Mouse (Mus musculus) forebrain, embryonic 10.5 days (tissue): ENCODE measurements around the gene Cubn. TPM values are rescaled to one million over a fixed set of nuclear protein-coding genes. Genes with fewer than 3 reads are reported as not detected.

ENCODE experiments used
- DNase-seq: peaks from one replicate; pipeline ENCODE4 v3.0.0-alpha.2; 2017; ENCODE audit warnings: low spot score; ENCODE audit errors: extremely low spot score
- H3K27ac ChIP-seq: fragments of 300-500 bp; sonication (generic); 2 replicates; pipeline ENCODE4 v1.5.1; 2016; ENCODE audit warnings: mild to moderate bottlenecking
- H3K27me3 ChIP-seq: fragments of 300-500 bp; sonication (generic); 2 replicates; pipeline ENCODE4 v1.6.1; 2016; ENCODE audit warnings: mild to moderate bottlenecking; ENCODE audit not compliant: poor library complexity, severe bottlenecking
- H3K36me3 ChIP-seq: fragments of 300-500 bp; sonication (generic); replicated peaks from 2 replicates; pipeline ENCODE4 v1.6.1; 2016; ENCODE audit warnings: mild to moderate bottlenecking, moderate library complexity
- H3K4me1 ChIP-seq: fragments of 300-500 bp; sonication (generic); 2 replicates; pipeline ENCODE4 v1.6.1; 2016
- H3K4me3 ChIP-seq: fragments of 300-500 bp; sonication (generic); 2 replicates; pipeline ENCODE4 v1.5.1; 2016; ENCODE audit warnings: mild to moderate bottlenecking, moderate library complexity
- H3K9me3 ChIP-seq: fragments of 300-500 bp; sonication (generic); 2 replicates; pipeline ENCODE4 v1.6.1; 2016; ENCODE audit warnings: mild to moderate bottlenecking, moderate library complexity
- WGBS: fragments of 180-500 bp; shearing (Covaris S2); methylation state at CpG from one replicate; pipeline ENCODE4 v1.1.7; 2016; 5-methylcytosine and 5-hydroxymethylcytosine counted together
- polyA plus RNA-seq: library from polyadenylated mRNA; unstranded; fragments of >200 nt; fragmentation: Nextera tagmentation; extraction: Ambion mirVana; gene quantifications from 2 replicates; pipeline ENCODE4 v1.2.1, GENCODE M21; 2016

The Cubn gene
- polyA plus RNA-seq, 1 experiment from 2014 or later, result 0.40 TPM

DNA sequence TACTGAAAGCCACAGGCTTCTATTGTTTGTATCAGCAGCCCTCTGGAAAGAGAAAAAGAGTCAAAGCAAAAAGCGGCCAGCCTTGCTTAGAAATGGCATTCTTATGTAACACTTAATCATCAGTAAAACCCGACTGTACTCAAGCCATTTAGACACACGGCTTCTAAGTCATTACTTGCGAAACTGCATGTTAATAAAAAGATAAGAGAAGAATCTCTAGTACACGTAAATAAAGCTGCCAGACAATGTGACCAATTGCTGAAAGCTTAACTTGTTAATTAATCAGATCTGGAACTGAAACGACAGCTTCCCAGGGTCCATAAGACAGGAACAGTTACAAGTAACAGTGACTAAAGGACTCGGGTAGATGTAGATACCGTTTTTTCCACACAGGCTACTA lies 30.5 kb upstream of the Cubn start:
- no peak for DNase-seq
- 64% methylated on average over 8 of the region's 8 CpGs for WGBS
- Histone ChIP-seq H3K27me3 (no peaks in the 10 kb centered on the region), H3K27ac (no peak overlapping the region), H3K4me1 (peaks cover 17% of the 10 kb centered on the region), H3K9me3 (no peaks in the 10 kb centered on the region), H3K4me3 (no peak overlapping the region), H3K36me3 (peaks cover 5% of the 10 kb centered on the region; the same call in 1 of the 2 replicates)

DNA sequence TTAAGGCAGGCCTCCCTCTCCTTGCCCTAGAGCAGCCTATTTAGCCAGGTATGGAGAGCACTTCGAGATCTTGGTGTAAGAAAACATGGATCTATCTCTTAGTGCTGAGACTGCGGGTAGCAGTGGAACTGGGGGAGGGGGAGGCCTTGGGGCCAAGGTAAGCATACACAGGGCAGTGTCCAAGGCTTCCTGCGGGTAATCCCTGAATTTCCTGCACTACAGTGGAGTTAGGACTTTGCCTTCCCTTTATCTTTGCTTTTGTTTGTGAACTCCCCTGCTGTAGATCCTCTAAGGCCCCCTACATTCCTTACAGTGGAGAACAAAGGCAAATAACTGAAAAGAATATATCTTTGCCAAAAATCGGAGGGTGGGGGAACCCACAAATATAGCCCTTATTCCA lies 23.3 kb upstream of the Cubn start:
- H3K36me3 ChIP-seq, result peaks cover 5% of the 10 kb centered on the region; the same call in 1 of the 2 replicates
- no peaks in the 10 kb centered on the region for H3K9me3 ChIP-seq
- no peaks in the 10 kb centered on the region for H3K27me3 ChIP-seq
- H3K4me3 ChIP-seq, result no peak overlapping the region
- DNase-seq, result no peak
- H3K27ac ChIP-seq, result peak overlapping the region; percentile 60; the same call in 1 of the 2 replicates
- H3K4me1 ChIP-seq, result peaks cover 16% of the 10 kb centered on the region
- WGBS, result 36% methylated on average over 4 of the region's 4 CpGs

- Histone ChIP-seq H3K4me1 (peaks cover 18% of the 10 kb centered on the region), H3K9me3 (no peaks in the 10 kb centered on the region), H3K4me3 (no peak overlapping the region), H3K27ac (no peak overlapping the region), H3K27me3 (no peaks in the 10 kb centered on the region), H3K36me3 (no peaks in the 10 kb centered on the region)
- DNase-seq, result no peak
- 94% methylated on average over 2 of the region's 2 CpGs for WGBS
Measured at GRCm38 (mm10) chr2:13502717-13503116, 11.1 kb upstream of the Cubn start.

DNA sequence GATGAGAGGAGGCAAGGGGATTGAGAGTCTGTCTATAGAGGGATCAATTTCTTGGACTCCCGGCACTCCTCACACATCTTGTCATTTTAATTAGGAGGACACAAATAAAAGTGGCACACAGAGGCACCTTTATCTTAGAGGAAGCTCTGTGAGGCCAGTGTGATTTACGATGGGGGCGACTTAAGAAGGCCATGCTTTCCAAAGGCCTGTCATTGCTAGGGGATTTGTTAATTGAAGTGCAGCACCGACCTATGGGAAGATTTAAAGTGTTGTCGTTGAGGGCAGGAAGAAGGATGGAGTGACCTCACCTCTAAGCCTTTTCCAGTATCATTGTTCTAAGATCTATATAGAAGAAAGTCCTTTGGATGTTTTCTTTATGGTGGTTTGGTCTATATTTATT lies 9.9 kb upstream of the Cubn start:
- DNase-seq, result no peak
- WGBS, result 33% methylated on average over 5 of the region's 5 CpGs
- Histone ChIP-seq H3K27me3 (no peaks in the 10 kb centered on the region), H3K4me1 (peaks cover 22% of the 10 kb centered on the region), H3K4me3 (no peak overlapping the region), H3K27ac (no peak overlapping the region), H3K36me3 (no peaks in the 10 kb centered on the region), H3K9me3 (no peaks in the 10 kb centered on the region)

DNA sequence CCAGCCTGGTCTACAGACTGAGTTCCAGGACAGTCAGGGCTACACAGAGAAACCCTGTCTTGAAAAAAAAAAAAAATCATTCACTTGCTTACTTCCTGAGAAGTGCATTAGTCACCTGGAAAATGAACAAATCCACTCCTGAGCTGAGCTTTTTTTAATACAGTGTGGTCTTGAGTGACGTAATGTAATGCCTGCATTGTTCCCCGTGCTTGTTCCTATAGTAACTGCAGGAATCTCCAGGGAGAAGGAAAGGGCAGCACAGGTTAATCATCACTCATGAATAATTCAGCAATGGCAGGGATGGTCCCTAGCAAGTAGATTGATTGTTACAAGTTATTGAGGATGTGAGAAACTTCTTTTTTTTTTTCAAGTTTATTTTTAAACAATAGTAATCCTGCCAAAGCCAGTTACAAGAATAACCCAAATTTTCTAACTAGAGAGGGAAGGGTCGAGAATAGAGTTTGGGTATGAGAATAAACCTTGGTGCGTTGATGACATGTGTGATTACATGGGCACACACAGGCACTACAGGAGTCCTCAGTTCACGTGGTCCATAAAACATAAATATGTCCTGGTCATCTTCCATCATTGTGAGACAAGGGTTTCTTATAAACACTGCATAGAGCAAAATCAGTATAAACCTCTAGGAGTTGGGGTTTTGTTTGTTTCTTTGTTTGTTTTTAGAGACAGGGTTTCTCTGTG lies 8.8 kb upstream of the Cubn start:
- 69% methylated on average over 5 of the region's 5 CpGs for WGBS
- DNase-seq, result no peak
- no peaks in the 10 kb centered on the region for H3K27me3 ChIP-seq
- peak overlapping the region; percentile 53; the same call in 1 of the 2 replicates for H3K27ac ChIP-seq
- no peak overlapping the region for H3K4me3 ChIP-seq
- peaks cover 22% of the 10 kb centered on the region for H3K4me1 ChIP-seq
- H3K36me3 ChIP-seq, result no peaks in the 10 kb centered on the region
- H3K9me3 ChIP-seq, result no peaks in the 10 kb centered on the region

DNA sequence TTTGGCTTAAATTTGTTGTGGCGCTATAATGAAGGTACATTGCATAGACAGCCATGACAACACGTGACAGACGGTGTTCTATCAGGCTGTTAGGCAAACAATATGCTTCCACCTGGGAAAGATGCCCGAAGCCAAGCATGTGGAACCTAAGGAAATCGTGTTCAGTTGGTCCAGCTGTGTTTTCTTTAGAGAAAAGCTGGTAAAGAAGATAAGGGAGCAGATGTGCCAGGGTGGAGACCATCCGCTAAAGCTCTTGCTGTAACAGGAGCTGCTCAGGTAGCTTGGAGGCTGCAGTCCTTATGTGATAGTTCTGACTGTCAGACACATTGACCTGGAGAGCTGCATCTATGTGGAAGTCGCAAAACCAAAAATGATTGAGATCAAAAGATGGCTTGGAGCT lies 7.6 kb upstream of the Cubn start:
- 90% methylated on average over 7 of the region's 7 CpGs for WGBS

GRCm38 (mm10) chr2:13496087-13496486 lies 4.5 kb upstream of the Cubn start:
- DNase-seq, result no peak
- peaks cover 33% of the 10 kb centered on the region for H3K4me1 ChIP-seq
- H3K27ac ChIP-seq, result no peak overlapping the region
- H3K36me3 ChIP-seq, result no peaks in the 10 kb centered on the region
- H3K4me3 ChIP-seq, result no peak overlapping the region
- H3K9me3 ChIP-seq, result no peaks in the 10 kb centered on the region
- 91% methylated on average over 2 of the region's 2 CpGs for WGBS
- H3K27me3 ChIP-seq, result no peaks in the 10 kb centered on the region

More for the DNA sequence above, 7.6 kb upstream of the Cubn start:
- no peak overlapping the region for H3K4me3 ChIP-seq
- H3K27me3 ChIP-seq, result no peaks in the 10 kb centered on the region
- no peak for DNase-seq
- H3K4me1 ChIP-seq, result peaks cover 22% of the 10 kb centered on the region
- H3K36me3 ChIP-seq, result no peaks in the 10 kb centered on the region
- H3K9me3 ChIP-seq, result no peaks in the 10 kb centered on the region
- no peak overlapping the region; the same call in 1 of the 2 replicates for H3K27ac ChIP-seq

DNA sequence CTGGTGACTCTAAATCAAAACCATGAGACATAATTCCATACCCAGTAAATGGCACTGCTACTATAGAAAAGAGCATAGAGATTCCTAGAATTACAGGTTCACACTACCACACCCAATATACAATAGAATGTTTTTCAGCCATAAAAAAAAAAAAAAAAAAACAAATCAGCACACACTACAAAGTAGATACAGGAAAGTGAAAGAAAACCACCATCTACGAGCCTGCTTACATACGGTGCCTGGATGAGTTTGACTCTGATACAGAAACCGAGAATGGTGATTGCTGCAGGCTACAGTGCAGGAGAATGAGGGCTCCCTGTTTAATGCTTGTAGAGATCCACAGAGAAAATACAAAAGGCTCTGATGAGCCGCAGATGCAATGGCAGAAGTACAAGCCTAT lies 1.3 kb upstream of the Cubn start:
- H3K27me3 ChIP-seq, result no peaks in the 10 kb centered on the region
- 83% methylated on average over 4 of the region's 4 CpGs for WGBS

DNA sequence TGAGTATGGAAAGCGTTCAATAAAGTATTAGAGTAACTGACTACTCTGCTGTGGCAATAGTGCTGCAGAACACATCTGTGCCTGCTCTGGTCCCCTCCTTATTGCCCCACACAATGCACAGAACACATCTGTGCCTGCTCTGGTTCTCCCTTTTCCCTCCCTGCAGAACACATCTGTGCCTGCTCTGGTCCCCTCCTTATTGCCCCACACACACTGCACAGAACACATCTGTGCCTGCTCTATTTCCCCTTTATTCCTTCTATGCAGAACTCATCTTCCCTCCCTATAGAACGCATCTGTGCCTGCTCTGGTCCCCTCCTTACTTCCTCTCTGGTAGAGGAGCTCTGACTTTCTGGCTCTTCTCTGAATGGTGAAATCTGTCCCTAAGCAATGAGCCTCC lies 1.1 kb downstream of the Cubn start:
- 95% methylated on average over 2 of the region's 2 CpGs for WGBS
- no peak overlapping the region for H3K4me3 ChIP-seq
- H3K4me1 ChIP-seq, result peaks cover 20% of the 10 kb centered on the region
- H3K27me3 ChIP-seq, result no peaks in the 10 kb centered on the region
- no peaks in the 10 kb centered on the region for H3K36me3 ChIP-seq
- H3K9me3 ChIP-seq, result no peaks in the 10 kb centered on the region
- no peak for DNase-seq
- H3K27ac ChIP-seq, result no peak overlapping the region

More for the DNA sequence above, 1.3 kb upstream of the Cubn start:
- Histone ChIP-seq H3K4me1 (peaks cover 25% of the 10 kb centered on the region), H3K27ac (no peak overlapping the region), H3K36me3 (no peaks in the 10 kb centered on the region), H3K4me3 (no peak overlapping the region), H3K9me3 (no peaks in the 10 kb centered on the region)
- DNase-seq, result no peak

DNA sequence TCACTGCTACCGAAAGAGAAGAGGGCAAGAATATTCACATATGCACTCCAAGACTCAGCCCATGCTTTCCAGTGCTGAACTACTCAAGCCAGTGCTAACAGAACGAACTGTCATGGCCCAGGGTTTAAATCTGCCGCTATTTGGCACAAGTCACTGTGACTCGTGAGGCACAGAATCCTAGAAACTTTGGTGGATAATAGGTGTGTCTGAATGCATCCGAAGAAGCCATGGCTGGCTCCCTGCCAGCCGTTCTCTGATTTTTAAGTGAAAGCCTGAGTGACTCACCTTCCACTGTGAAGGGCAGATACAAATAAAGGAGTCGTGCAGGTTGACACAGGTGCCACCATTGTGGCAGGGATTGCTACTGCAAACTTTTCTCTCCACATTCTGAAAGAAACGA lies 5.1 kb downstream of the Cubn start:
- H3K4me1 ChIP-seq, result peaks cover 5% of the 10 kb centered on the region
- no peak for DNase-seq
- 86% methylated on average over 8 of the region's 8 CpGs for WGBS

DNA sequence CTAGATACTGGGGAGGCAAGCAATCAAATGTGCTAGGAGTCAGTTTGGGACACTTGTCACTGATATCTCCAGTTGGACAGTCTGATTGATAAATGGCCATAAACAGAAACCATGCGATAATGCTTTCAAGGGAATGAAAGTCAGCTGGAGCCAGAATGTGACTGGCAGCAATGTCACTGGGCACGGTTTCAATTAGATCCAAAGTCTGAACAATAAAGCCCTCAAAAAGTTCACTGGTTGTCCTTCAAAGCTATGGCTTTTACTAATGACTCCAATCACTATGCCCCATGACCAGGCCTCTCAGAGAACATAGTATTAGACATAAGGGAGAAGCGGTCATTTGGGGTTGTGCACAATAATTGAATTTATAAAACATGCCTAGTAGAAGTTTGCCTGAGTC lies 7.0 kb downstream of the Cubn start:
- Histone ChIP-seq H3K27me3 (no peaks in the 10 kb centered on the region), H3K27ac (no peak overlapping the region), H3K4me3 (no peak overlapping the region), H3K9me3 (no peaks in the 10 kb centered on the region), H3K4me1 (no peaks in the 10 kb centered on the region), H3K36me3 (no peaks in the 10 kb centered on the region)
- 91% methylated on average over 3 of the region's 3 CpGs for WGBS
- no peak for DNase-seq

More for the DNA sequence above, 5.1 kb downstream of the Cubn start:
- Histone ChIP-seq H3K4me3 (no peak overlapping the region), H3K27ac (no peak overlapping the region), H3K36me3 (no peaks in the 10 kb centered on the region), H3K27me3 (no peaks in the 10 kb centered on the region), H3K9me3 (no peaks in the 10 kb centered on the region)

- Histone ChIP-seq H3K36me3 (no peaks in the 10 kb centered on the region), H3K27me3 (no peaks in the 10 kb centered on the region), H3K9me3 (no peaks in the 10 kb centered on the region), H3K4me3 (no peak overlapping the region), H3K4me1 (no peaks in the 10 kb centered on the region), H3K27ac (no peak overlapping the region)
- DNase-seq, result no peak
- WGBS, result 86% methylated on average over 2 of the region's 2 CpGs
Measured at GRCm38 (mm10) chr2:13480744-13481143, 10.9 kb downstream of the Cubn start.

DNA sequence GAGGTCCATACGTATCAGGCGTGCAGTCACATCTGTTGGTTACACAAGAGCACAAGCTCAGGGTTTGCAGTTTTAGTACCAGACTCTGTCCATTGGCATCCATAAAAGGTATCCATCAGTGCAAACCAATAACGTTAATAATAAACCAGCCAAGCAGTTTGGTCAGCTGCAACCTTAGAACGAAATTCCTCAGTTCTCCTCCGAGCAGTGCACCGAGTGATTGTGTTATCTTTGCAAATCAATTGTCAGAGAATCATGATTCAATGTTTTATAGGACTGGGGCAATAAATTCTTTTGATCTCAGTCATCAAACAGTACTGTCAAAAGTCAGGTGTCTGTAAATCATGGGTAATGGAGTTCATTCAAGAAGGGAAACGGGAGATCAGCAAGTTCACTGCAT lies 12.4 kb downstream of the Cubn start:
- 94% methylated on average over 7 of the region's 7 CpGs for WGBS
- DNase-seq, result no peak
- Histone ChIP-seq H3K4me1 (no peaks in the 10 kb centered on the region), H3K9me3 (no peaks in the 10 kb centered on the region), H3K36me3 (no peaks in the 10 kb centered on the region), H3K4me3 (no peak overlapping the region), H3K27me3 (no peaks in the 10 kb centered on the region), H3K27ac (no peak overlapping the region)

GRCm38 (mm10) chr2:13470108-13470507 lies 21.5 kb downstream of the Cubn start:
- Histone ChIP-seq H3K4me3 (no peak overlapping the region), H3K27me3 (no peaks in the 10 kb centered on the region), H3K9me3 (no peaks in the 10 kb centered on the region), H3K4me1 (no peaks in the 10 kb centered on the region), H3K36me3 (no peaks in the 10 kb centered on the region), H3K27ac (no peak overlapping the region)
- no peak for DNase-seq
- WGBS, result 92% methylated on average over 3 of the region's 3 CpGs
